Mouse (Mus musculus): ENCODE measurements around the gene Sipa1l1.

Sipa1l1 gene

DNA sequence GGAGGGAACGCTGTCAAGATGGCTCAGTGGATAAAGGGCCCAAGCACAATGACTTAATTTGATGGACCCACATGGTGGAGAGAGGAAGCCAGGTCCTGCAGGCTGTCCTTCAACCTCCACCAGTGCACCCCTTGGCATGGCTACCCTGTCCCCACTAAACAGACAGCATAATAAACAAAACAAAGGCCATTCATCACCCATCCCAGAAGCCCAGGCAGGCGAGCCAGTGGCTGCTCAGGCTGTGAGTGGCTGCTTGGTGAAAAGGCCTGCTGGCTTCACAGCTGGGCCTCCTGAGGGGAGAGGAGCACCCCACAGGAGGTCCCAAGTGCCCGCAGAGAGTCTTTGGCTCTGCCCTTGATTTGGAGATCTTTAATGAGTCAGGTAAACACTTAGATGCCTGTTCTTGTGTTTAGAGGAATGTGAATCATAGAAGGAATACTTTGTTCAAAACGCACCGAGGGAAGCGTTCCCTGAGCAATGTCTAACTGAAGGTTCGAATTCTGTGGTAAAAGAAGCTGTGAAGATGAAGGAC lies 27.6 kb downstream of the Sipa1l1 start:
- in situ Hi-C loops (cut with MboI; ENCODE audit: low pct_unique_long_range_greater_than_20kb in 1 of 2, low sequenced_read_pairs in 2 of 2, unreplicated experiment in 1 of 2): no loop called here

DNA sequence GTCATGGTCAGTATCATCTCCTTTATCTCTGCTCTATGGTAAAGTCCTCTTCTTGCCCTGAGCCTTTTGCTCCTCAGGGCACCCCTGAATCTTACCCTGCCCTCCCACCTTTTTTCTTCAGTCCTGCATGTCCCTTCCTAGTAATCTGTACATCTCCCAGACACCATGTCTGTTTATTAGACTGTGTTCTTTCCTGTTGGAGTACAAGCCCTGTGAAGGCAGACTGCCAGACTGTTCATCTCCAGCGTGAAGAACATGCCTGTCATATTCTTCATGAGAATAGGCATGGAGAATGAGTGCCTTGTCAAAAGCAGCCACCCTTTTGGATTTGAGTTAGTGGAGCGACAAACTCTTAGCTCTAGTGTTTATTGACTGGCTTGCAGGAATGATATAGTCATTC lies 28.1 kb downstream of the Sipa1l1 start:
- in situ Hi-C loops (cut with MboI; ENCODE audit: low pct_unique_long_range_greater_than_20kb in 1 of 2, low sequenced_read_pairs in 2 of 2, unreplicated experiment in 1 of 2): no loop called here

DNA sequence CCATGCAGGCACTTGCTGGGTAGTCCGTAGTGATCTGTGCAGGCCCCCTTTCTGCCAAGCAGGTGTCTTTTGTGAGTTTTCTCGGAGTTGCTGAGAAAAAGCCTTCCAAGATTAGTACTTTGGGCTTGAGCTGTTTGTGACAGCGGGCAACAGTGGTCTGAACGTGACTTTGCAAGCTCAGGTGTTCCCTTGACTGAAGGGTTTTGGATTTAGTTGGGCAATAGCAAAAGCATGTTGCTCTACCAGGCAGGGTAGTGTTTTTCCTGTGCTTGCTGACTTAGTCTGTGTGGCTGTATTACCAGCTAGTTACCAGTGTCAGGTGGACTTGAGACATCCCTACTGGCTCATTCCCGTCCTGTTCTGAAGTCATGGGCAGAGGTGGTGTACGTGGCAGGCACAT lies 30.2 kb downstream of the Sipa1l1 start:
- in situ Hi-C loops (cut with MboI; ENCODE audit: low pct_unique_long_range_greater_than_20kb in 1 of 2, low sequenced_read_pairs in 2 of 2, unreplicated experiment in 1 of 2): no loop called here

DNA sequence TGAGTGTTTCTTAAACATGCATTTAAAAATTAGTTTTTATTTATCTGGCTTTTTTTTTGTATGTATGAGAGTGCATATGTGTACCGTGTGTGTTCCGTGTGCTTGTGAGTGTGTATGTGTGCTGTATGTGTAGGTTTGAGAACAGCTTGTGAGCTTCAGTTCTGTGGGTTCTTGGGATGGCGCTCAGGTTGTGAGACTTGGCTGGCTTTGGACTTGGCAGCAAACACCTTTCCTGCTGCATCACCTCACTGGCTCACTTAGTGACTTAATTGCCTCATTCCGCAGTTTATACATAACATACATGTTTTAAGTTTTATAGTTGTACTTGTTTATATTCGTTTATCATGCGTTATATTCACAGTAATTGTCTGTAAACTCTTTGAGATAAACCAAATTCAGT lies 35.0 kb downstream of the Sipa1l1 start:
- in situ Hi-C loops (cut with MboI; ENCODE audit: low pct_unique_long_range_greater_than_20kb in 1 of 2, low sequenced_read_pairs in 2 of 2, unreplicated experiment in 1 of 2): no loop called here

DNA sequence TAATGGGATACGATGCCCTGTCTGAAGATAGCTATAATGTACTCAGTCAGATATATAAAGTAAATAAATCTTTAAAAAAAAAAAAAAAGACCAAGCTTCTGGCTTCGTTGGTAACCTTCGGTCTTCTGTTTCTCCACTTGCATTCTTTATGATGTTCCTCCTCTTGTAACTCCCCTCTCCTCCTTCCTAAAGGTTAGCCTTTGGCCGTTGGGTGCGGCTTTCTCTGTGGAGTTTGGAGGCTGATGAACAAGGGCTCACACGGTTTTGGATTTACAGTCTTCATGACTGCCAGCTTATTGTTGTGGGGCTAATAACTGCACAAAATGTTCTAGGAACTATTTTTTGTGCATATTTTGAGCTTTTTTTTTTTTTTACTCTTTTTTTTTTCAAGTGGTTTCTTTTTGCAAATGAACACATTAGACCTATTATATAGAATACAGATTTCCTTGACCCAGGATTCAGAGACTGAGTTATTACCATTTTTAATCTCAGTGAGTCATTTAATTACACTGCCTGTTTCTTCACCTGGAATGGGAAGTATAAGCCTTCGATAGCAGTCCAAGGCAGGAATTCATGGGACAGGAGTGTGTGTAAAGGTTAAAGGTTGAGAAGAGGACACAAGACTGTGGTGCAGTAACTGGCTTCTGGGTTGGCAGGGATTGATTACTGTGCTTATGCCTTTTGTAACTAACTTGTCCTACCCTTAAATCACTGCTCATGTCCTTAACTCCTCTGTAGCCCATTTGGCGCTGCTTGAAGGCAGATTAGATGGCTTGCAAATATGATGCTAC lies 37.9 kb downstream of the Sipa1l1 start:
- in situ Hi-C loops (cut with MboI; ENCODE audit: low pct_unique_long_range_greater_than_20kb in 1 of 2, low sequenced_read_pairs in 2 of 2, unreplicated experiment in 1 of 2): no loop called here

DNA sequence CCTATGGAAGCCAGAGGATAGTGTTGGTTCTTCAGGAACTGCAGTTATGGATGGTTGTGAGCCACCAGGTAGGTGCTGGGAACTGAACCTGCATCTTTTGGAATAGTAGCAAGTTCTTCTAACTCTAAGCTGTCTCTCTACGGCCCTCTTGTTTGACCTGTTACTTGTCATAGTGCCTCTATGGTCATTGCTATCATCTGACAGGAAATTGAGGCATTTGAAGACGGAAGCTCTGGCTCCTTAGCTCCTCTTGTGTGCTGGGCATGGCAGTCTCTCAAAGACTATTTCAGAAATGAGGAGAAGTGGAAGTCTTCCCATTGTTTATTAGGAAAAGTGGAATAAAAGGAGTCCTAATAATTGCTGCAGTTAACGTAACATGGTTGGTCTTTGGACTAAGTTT lies 38.9 kb downstream of the Sipa1l1 start:
- in situ Hi-C loops (cut with MboI; ENCODE audit: low pct_unique_long_range_greater_than_20kb in 1 of 2, low sequenced_read_pairs in 2 of 2, unreplicated experiment in 1 of 2): no loop called here

DNA sequence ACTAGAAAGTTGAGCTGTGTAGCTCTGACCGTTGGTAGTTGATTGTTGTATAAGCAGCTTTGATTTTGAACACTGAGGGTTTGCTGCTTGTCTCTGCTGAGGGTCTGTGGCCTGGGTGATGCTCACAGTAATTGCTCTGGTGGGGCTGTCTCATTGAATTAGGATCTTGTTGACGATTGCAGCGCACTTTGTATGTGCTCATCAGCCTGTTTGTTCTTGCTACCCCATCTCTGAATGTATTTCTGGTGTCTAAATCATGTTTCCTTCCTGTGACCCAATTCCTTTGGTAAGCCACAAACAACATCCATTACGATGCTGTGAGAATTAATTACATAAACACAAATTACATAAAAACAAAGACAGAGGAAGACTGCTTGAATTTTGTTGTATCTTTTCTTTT lies 39.5 kb downstream of the Sipa1l1 start:
- in situ Hi-C loops (cut with MboI; ENCODE audit: low pct_unique_long_range_greater_than_20kb in 1 of 2, low sequenced_read_pairs in 2 of 2, unreplicated experiment in 1 of 2): no loop called here

DNA sequence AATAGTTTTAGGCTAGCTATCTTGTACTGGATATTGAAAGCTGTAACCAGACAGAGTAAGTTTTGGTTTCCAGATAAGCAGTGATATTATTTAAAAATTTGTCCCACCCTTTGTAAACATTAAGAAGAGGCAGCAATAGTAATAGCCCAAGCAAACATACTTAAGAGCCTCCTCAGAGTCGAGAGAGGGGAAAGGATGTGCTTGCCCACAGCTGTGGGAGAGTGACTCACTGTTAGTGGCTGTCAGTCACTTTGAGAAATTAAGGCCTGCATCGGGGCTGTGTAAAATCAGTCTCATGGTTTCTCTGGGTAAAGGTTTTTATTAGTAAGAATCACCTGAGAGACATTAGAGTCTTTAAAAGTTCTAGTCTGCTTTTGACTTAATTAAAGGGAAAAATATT lies 40.6 kb downstream of the Sipa1l1 start:
- in situ Hi-C loops (cut with MboI; ENCODE audit: low pct_unique_long_range_greater_than_20kb in 1 of 2, low sequenced_read_pairs in 2 of 2, unreplicated experiment in 1 of 2): no loop called here

DNA sequence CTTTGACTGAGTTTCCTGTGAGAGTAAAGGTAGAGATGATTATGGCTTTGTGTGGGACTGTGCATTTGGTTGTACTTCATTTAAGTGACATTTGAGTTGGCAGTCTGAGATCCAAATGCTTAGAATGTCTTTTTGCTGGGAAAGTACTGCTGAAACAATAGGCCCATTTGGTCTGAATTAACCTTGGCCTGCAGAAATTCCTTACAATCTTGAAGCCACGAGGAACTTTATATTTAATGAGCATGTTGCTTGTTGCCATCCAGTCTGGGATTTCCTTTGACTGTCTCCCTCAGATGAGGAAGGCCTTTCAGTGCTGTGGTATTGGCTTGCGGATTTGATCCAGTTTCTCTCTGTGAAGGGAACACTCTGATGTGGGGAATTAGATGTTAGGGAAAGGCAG lies 43.9 kb downstream of the Sipa1l1 start:
- in situ Hi-C loops (cut with MboI; ENCODE audit: low pct_unique_long_range_greater_than_20kb in 1 of 2, low sequenced_read_pairs in 2 of 2, unreplicated experiment in 1 of 2): no loop called here

DNA sequence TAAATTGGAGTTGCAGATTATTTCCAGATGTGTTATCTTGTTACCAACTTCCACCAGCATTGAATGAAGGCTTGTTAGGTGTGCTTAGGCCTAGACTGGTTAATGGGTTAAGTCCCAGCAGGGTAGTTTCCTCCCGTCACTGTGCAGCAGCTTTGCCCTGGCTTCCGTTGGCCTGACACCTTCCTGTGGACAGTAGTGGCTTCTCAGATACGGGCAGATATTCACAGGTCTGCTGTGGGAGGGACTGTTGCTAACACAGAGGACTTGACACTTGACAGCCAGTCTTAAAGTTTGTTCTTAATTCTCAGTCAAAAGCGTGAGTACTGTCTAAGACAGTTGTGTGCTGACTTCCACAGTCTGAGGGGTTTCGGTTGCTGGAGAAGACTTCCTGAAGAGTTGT lies 45.8 kb downstream of the Sipa1l1 start:
- in situ Hi-C loops (cut with MboI; ENCODE audit: low pct_unique_long_range_greater_than_20kb in 1 of 2, low sequenced_read_pairs in 2 of 2, unreplicated experiment in 1 of 2): no loop called here

DNA sequence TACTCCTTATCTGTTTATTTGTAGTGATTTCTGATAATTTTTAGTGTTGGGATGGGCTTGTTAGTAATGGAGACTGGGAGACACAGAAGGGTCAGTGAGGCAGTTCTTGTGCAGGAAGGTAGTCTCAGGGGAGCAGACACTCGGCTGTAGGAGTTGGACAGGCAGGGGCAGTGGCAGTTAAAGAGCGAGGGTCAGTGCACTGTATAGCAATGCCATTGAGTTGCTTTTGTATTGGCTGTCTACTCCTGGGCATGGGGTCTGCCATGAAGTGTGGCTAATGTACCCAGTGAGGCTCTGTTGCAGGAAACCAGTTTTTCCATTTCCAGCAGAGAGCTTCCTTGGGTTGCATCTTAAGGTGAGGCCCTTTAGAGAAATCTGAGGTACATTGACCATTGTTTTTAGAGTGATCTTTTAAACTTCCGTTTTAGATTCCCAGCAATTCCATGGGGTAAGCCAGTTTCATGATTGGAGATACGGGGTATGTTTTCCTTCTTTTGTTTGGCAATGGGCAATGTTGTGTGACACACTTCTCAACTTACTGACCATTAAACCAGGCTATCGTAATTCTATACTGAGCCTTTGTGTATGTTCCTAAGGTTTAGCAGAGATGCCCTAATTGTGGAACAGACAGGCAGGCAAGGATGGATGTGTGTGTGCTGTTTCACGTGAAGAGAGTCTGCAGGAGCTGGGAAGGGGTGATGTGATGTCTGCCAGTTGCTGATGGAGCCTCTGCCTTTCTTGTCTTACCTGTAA lies 47.9 kb downstream of the Sipa1l1 start:
- in situ Hi-C loops (cut with MboI; ENCODE audit: low pct_unique_long_range_greater_than_20kb in 1 of 2, low sequenced_read_pairs in 2 of 2, unreplicated experiment in 1 of 2): no loop called here

DNA sequence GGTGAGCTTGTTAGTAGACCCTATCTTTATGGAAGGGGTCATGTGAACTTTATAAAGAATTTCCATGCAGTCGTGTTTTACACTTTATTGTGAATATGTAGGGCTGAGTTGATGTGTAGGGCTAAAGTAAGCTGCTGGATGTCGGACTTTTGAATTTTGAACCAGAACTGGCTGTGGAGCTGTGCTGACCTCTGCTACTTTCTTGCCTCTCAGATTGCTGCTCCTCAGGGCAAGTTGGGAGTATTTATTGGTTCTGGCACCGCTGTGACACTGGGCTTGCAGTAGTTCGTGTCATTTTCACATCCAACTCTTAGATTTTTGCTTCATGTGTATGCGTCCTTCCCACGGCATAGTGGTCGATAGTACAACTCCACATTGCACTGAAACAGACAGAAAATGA lies 49.1 kb downstream of the Sipa1l1 start:
- in situ Hi-C loops (cut with MboI; ENCODE audit: low pct_unique_long_range_greater_than_20kb in 1 of 2, low sequenced_read_pairs in 2 of 2, unreplicated experiment in 1 of 2): no loop called here

DNA sequence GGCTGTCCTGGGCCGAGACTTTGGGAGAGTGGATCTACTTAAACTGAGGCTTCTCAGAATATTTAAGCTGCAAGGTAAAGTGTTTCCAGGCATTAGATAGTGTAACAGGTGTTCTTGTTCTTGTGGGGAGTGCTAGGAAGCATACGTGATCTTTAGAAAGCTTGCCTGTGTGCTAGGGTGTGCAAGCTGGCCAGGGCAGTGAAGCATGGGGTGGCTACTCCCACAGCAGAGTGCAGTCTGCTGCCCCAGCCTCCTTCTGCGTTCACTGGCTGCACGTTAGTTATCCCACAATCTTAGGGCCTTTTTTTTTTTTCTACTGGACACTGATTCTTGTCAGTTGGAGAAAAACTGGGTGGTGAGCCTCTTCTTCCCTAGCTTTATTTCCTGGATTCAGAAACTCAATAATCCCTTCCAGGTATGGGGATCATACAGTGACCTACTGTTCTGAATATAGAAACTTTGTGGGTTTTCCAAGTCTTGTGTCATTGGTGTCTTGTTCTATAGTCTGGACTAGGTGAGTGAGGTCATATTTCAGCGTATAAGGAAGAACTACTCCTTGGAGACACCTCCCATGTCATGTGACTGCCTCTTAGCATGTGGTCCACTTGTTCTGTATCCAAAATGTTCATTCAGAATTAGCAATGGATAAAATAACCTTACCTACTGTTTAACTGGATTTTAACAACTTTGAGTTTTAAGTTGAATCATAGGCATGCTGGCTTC lies 51.4 kb downstream of the Sipa1l1 start:
- in situ Hi-C loops (cut with MboI; ENCODE audit: low pct_unique_long_range_greater_than_20kb in 1 of 2, low sequenced_read_pairs in 2 of 2, unreplicated experiment in 1 of 2): no loop called here

DNA sequence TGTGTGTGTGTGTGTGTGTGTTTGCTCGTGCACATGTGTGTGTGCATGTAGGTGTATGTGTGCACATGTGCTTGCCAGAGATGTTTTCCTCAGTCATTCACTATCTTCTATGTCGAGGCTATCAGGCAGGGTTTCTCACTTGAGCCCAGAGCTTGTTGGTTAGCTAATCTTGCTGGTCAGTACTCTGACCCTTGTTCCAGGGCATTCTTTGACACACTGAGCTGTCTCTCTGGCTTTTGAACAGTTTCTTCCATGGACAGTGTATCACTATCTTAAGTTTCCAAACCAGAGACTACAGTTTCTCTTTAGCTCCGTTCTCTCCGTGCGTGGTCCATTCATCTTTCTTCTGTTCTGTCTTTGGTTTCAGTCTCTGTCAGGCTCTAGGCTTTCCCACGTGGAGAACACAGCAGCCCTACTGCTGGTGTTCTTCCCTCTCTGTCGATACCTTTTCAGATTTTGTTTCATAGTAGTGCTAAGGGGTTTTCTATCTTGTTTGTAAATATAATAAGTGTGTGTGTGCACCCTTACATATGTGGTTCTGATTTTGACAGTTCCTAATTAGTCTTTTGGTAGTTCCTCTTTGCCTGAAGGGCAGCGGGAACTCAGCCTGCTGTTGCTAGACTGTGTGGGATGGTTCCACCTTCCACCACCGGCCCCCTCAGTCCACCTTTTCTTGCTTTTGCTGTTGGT lies 54.2 kb downstream of the Sipa1l1 start:
- in situ Hi-C loops (cut with MboI; ENCODE audit: low pct_unique_long_range_greater_than_20kb in 1 of 2, low sequenced_read_pairs in 2 of 2, unreplicated experiment in 1 of 2): no loop called here

DNA sequence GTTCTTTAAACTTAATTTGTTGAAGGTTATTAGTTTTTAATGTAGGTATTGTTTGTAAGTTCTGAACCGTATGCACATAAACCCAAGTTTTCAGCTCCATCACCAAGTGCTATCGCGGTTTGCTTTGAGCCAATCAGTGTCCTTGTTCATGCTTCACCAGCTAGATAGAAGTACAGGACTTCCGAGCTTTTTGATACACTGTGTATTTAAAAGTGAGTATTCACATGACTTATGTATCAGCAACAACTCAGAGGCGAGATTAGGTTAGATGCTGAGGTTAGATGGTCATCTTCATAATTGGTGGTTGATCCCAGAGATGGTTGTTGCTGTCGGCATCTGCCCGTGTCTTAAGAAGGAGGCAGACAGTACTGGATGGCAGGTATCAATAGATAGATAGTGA lies 55.7 kb downstream of the Sipa1l1 start:
- in situ Hi-C loops (cut with MboI; ENCODE audit: low pct_unique_long_range_greater_than_20kb in 1 of 2, low sequenced_read_pairs in 2 of 2, unreplicated experiment in 1 of 2): no loop called here

DNA sequence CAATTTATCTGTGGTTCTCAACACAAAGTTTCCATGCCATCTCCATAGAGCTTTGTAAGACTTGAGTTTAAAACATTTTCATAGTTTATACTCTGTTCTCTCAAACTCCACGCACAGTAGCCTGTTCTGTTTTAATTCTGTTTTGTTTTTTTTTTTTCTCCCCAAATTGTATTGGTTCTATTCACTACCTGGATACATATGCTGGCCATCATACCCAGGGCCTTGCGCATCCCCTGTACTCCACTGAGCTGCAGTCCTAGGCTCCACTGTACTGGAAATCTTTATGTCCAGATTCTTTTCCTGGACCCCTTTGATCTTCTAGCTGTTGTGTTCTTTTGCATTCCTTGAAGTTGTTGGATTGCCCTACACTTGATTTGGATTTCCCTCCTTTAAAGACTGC lies 56.2 kb downstream of the Sipa1l1 start:
- in situ Hi-C loops (cut with MboI; ENCODE audit: low pct_unique_long_range_greater_than_20kb in 1 of 2, low sequenced_read_pairs in 2 of 2, unreplicated experiment in 1 of 2): no loop called here

DNA sequence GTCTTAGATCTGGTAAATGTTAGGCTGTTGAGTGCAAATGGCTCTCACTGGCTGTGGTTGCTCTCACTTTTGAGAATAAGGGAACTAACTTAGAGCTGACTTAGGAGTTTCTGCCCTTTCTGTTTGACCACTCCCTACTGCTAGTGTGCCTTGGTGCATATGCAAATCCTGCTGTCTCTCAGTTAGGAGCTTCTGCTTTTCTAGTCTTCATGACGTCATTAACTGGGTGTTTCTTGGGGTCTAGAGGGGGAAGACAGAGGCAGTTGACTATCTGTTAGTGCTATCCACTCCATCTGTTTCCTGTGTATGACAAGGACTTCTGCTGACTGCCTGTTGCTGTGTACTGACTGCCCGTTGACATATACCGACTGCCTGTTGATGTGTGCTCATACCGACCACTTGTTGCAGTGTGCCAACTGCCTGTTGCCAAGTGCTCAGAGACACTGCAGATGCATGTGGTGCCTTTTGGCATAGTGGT lies 56.7 kb downstream of the Sipa1l1 start:
- in situ Hi-C loops (cut with MboI; ENCODE audit: low pct_unique_long_range_greater_than_20kb in 1 of 2, low sequenced_read_pairs in 2 of 2, unreplicated experiment in 1 of 2): no loop called here

DNA sequence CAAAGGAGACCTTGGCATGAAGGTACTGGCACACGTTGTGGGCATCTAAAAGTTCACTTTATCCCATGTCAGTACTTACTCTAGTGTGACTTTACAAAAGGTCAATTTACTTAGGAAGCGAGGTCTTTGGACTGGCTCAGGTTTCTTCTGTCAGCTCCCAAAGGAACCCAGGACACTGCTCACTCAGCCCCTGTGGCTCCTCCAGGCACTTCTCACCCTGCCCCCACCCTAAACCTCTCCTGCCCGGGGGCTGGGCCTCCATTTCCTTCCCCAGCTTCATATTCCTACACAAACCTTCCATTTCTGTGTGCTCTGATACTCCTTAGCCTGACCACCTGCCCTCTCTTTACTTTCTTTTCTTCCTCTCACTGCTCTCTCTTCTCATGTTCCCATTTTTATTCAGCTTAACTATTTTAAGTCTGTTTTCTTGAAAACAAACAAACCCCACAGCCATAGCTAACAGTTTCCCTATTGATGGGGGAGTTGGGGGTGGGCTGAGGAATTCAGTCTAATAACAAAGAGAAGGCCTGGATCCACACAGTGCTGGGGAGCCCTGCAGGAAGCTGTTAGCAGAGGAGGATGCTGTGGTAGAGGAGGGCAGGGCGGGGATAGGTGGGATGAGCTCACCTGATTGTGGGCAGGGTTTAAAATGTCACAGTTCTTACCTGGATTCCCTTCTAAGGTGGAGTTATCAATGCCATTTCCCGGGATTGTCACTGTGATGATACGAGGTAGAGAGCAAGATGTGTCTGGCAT lies 57.4 kb downstream of the Sipa1l1 start:
- in situ Hi-C loops (cut with MboI; ENCODE audit: low pct_unique_long_range_greater_than_20kb in 1 of 2, low sequenced_read_pairs in 2 of 2, unreplicated experiment in 1 of 2): no loop called here

Data from mouse embryonic stem cell (cell line).